Mouse (Mus musculus): Measurements from ENCODE around the gene Cacna2d3.
A peak's percentile ranks its signal among the peaks of the same experiment; 100 is the strongest.

The Cacna2d3 gene

GRCm38 (mm10) chr14:29721488-29722385, at the start of gene Cacna2d3:
Gene Cacna2d3 (minus strand): TSS chr14:29721864.
- DNase-seq (ENCODE audit: low spot score): peak; percentile 37

DNA sequence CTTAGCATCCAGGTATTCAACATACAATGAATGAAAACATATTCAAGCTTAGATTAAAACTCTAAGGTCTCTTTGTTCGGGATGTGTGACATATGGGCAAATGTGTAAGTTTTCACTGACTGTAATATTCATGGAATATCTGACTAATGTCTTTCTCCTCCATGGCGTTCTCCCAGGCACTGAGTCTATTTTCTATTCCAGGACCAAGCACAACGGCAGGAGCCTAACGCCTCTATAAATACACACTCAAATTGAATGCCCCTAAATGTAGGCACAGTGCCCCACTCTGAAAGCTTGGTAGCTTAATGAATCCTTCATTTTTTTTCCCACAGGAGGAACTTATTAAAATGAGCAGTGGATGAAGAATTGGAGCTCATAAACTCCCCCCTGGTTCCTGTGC, 47.8 kb upstream of the Cacna2d3 start:
- DNase-seq (ENCODE audit: low spot score): no peak

DNA sequence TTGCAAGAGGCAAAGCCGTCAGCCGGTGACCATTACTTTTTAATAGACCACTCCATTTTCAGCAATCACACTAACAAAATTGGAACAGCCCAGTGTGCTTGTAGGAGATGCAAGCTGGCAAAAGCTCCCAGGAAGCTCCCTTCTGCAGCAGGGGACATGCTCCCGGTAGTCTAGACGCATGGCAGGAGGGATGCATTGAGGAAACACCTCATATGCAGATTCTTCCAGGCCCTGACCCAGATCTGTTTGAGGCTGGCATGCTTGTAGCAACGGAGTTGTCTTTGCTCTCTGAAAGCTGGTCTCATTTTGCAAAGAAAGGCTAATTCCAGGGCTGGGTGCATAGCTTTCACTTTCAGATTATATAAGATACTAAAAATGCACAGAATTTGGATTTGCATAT, 31.2 kb upstream of the Cacna2d3 start:
- DNase-seq (ENCODE audit: low spot score): no peak

- DNase-seq (ENCODE audit: low spot score): no peak
Measured at GRCm38 (mm10) chr14:29738751-29739150, 17.1 kb upstream of the Cacna2d3 start.

GRCm38 (mm10) chr14:29730256-29730655, 8.6 kb upstream of the Cacna2d3 start:
- no peak for DNase-seq (ENCODE audit: low spot score)

- DNase-seq (ENCODE audit: low spot score): no peak
Measured at GRCm38 (mm10) chr14:29729009-29729408, 7.3 kb upstream of the Cacna2d3 start.

- no peak for DNase-seq (ENCODE audit: low spot score)
Measured at GRCm38 (mm10) chr14:29727596-29727995, 5.9 kb upstream of the Cacna2d3 start.

- no peak for DNase-seq (ENCODE audit: low spot score)
Measured at GRCm38 (mm10) chr14:29723267-29723666, 1.6 kb upstream of the Cacna2d3 start.

- no peak for DNase-seq (ENCODE audit: low spot score)
Measured at GRCm38 (mm10) chr14:29722386-29723221, 940 bp upstream of the Cacna2d3 start.

GRCm38 (mm10) chr14:29721131-29721487, 555 bp downstream of the Cacna2d3 start:
- no peak for DNase-seq (ENCODE audit: low spot score)

GRCm38 (mm10) chr14:29720334-29720911, 1.2 kb downstream of the Cacna2d3 start:
- no peak for DNase-seq (ENCODE audit: low spot score)

- DNase-seq (ENCODE audit: low spot score): no peak
Measured at GRCm38 (mm10) chr14:29712621-29713020, 9.0 kb downstream of the Cacna2d3 start.

GRCm38 (mm10) chr14:29707561-29708335, 13.9 kb downstream of the Cacna2d3 start:
- no peak for DNase-seq (ENCODE audit: low spot score)

DNA sequence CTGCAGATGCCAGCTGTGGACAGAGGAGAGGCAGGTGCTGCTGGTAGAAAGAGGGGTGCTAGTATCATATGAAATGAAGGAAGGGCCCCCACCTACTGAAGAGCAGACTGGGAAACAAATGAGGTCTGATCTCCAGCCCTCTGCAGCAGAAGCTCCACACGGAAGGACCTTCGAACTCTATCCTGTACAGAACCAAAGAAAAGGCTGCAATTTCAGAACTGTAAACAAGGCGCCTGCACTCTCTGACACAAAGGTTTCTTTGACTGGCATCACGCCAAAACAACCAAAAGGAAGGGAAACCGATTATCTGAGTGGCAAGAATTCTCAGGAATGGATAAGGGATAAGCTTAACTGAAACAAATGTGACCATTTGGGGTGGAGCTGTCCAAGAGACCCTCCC, 18.9 kb downstream of the Cacna2d3 start:
- no peak for DNase-seq (ENCODE audit: low spot score)

DNA sequence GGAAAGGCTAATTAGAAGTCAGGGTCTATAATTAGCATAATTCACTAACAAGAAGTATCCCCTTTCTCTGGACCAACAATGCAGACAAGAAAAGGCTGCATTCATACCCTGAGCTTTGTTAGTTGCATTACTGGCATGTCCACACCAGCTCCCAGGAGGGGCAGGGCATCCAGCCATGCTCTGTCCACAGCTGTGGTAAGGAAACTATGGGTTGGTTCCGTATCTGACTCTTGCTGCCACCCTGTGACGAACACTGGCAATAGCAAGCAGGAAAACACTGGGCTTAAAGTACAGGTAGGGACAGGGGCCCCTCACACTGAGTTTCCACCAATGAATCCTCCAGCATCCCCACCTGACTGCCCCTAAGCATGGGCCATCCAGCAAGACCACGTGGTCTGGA, 25.5 kb downstream of the Cacna2d3 start:
- peak; percentile 7 for DNase-seq (ENCODE audit: low spot score)

DNA sequence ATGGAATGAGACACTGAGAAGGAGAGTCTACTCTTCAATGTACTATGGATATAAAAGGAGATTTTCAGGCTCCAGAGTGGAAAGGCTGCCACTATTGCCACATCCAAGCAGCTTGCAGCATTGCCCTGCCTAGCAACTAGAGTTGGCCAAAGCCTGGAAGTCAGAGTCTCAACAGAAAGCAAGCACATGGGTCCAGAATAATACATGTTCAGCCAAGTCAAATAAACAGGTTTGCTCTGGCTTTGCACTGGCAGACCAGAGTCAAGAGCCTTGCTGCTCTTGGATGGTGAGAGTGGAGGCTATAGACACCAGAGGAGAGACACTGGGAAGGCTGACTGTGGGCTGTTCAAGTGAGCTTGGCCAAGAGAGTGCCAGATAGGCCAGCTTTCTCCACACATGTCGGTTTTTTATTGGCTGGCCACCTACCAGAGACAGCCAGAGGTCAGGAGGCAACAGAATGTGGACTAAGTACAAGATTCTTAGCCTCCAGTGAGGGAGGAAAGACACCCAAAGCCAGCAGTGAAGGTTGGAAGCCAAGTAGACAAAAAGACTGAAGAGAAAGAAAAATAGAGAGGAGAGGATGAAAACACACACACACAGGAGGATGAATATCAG, 49.1 kb downstream of the Cacna2d3 start:
- no peak for DNase-seq (ENCODE audit: low spot score)

GRCm38 (mm10) chr14:29669826-29670225, 51.8 kb downstream of the Cacna2d3 start:
- DNase-seq (ENCODE audit: low spot score): no peak

DNA sequence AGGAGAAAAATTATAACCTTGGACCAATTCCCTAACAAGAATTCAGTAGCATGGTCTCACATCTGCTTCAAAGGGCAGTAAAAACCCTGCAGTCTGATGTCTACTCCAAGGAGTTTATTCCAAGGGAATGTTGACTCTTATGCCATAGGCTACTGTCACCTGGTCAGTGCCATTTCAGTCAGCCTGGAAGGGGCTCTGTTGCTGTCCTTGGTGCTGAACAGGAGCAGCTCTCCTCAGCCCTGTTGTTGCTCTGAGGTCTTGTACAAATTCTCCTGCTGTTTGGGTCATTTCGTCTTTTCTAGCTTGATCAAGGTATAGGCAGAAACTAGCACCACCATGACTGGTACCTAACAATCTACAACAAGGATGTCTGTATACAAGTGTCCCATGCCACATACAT, 64.7 kb downstream of the Cacna2d3 start:
- no peak for DNase-seq (ENCODE audit: low spot score)

- no peak for DNase-seq (ENCODE audit: low spot score)
Measured at GRCm38 (mm10) chr14:29650591-29650990, 71.1 kb downstream of the Cacna2d3 start.

- DNase-seq (ENCODE audit: low spot score): no peak
Measured at GRCm38 (mm10) chr14:29648721-29649120, 72.9 kb downstream of the Cacna2d3 start.

DNA sequence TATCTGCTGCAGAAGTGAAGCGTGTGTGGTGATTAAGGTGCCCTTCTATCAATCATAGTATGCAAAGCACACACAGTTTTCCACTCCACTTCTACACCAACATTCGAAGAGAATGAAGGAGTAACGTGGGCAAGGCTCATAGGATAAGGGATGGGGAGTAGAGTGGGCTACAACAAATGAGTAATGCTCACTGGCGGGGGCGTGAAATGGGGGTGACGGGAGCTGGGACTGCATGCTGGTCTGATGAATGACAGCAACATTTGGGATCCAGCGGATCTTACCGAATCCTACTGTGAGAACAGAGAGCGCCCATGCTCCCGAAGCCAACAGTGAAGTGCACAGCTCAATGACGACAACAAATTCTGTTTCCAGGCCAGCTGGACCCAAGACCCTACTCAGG, 76.2 kb downstream of the Cacna2d3 start:
- DNase-seq (ENCODE audit: low spot score): no peak

Data from ovary, postnatal 10 days (tissue).